Mouse (Mus musculus) layer of hippocampus, postnatal 25 days (tissue): ENCODE data around the gene C1d. TPM values are rescaled to one million over a fixed set of nuclear protein-coding genes. Genes with fewer than 3 reads are reported as not detected.

Experiments used
- total RNA-seq, 2 experiments: library from RNA; stranded (reverse); gene quantifications; 2 replicates each; pipeline ENCODE4 v1.2.3; 2021

C1d gene
- total RNA-seq, 2 experiments from 2014 or later = 51.4 to 53.2 TPM

Other genes with a start within 250 kb of the C1d start
- 100 to 1,000 TPM; 123 to 132 TPM for gene Cnrip1, start 206.0 kb upstream of the C1d start, total RNA-seq
- gene Plek, start 205.2 kb upstream of the C1d start, total RNA-seq = 1 to 10 TPM; 5.1 to 5.2 TPM
- 100 to 1,000 TPM; 965 to 994 TPM for gene Ppp3r1, start 98.3 kb upstream of the C1d start, total RNA-seq
- gene Wdr92, start 75.5 kb upstream of the C1d start, total RNA-seq = 10 to 100 TPM in 1 of 2 experiments, 1 to 10 TPM in 1; 10.0 to 10.1 TPM
- 10 to 100 TPM; 26.1 to 28.8 TPM for gene Pno1, start 46.0 kb upstream of the C1d start, total RNA-seq